Mouse (Mus musculus): ENCODE data around the gene Cbln4.

- TF ChIP-seq POLR2A (IDR thresholded peaks at IDR 0.05; ENCODE audit: insufficient read length, low read depth) = no peak
- TF ChIP-seq TCF3 (IDR thresholded peaks at IDR 0.05; ENCODE audit: insufficient read length, low read depth) = no peak
- TF ChIP-seq POLR2AphosphoS2 (IDR thresholded peaks at IDR 0.05; ENCODE audit: insufficient read length, low read depth) = no peak
- TF ChIP-seq USF1 (IDR thresholded peaks at IDR 0.05; ENCODE audit: low read depth) = no peak
- no peak for TF ChIP-seq TCF12 (IDR thresholded peaks at IDR 0.05; ENCODE audit: insufficient read depth, poor library complexity, severe bottlenecking)
- TF ChIP-seq MAX (IDR thresholded peaks at IDR 0.05; ENCODE audit: low read depth) = no peak
- TF ChIP-seq CEBPB (IDR thresholded peaks at IDR 0.05; ENCODE audit: insufficient read depth, poor library complexity, severe bottlenecking) = no peak
- TF ChIP-seq MYOD1 (IDR thresholded peaks at IDR 0.05; ENCODE audit: control insufficient read depth in 1 of 3, insufficient read length in 2 of 3, low read depth in 2 of 3) = no peak
- no peak for TF ChIP-seq E2F4 (IDR thresholded peaks at IDR 0.05; ENCODE audit: insufficient read depth)
These were observed 2.4 kb downstream of the Cbln4 start for GRCm38 (mm10) chr2:172040859-172041258.

Measured in myocyte (in vitro differentiated cells).